Mouse (Mus musculus): ENCODE results near the gene Efhc1.
A peak's percentile ranks its signal among the peaks of the same experiment; 100 is the strongest.
"Not testable (repeated sequence)": the region's sequence is repeated elsewhere in the genome, so short reads cannot be mapped to it uniquely, and the experiment has no call there.

Gene Efhc1

GRCm38 (mm10) chr1:20951300-20951763, at the start of gene Efhc1:
TSS of gene Efhc1 (plus strand) at chr1:20951626.
- peak; percentile 91 to 94 for DNase-seq (ENCODE audit: low spot score in 2 of 2)

- DNase-seq (ENCODE audit: low spot score in 2 of 2) = peak; percentile 53 to 59
Measured at GRCm38 (mm10) chr1:20905501-20906127, 45.8 kb upstream of the Efhc1 start.

GRCm38 (mm10) chr1:20906128-20906515, 45.3 kb upstream of the Efhc1 start:
- peak; percentile 81 to 89 for DNase-seq (ENCODE audit: low spot score in 2 of 2)

GRCm38 (mm10) chr1:20908541-20908940, 42.9 kb upstream of the Efhc1 start:
- DNase-seq (ENCODE audit: low spot score in 2 of 2) = no peak

GRCm38 (mm10) chr1:20912115-20912514, 39.3 kb upstream of the Efhc1 start:
- no peak for DNase-seq (ENCODE audit: low spot score in 2 of 2)

- DNase-seq (ENCODE audit: low spot score in 2 of 2) = no peak
Measured at GRCm38 (mm10) chr1:20912527-20913171, 38.8 kb upstream of the Efhc1 start.

- no peak for DNase-seq (ENCODE audit: low spot score in 2 of 2)
Measured at GRCm38 (mm10) chr1:20914769-20915168, 36.7 kb upstream of the Efhc1 start.

- DNase-seq (ENCODE audit: low spot score in 2 of 2) = no peak
Measured at GRCm38 (mm10) chr1:20915608-20916007, 35.8 kb upstream of the Efhc1 start.

GRCm38 (mm10) chr1:20917496-20918050, 33.9 kb upstream of the Efhc1 start:
- DNase-seq (ENCODE audit: low spot score in 2 of 2) = no peak

- DNase-seq (ENCODE audit: low spot score in 2 of 2) = no peak
Measured at GRCm38 (mm10) chr1:20919728-20920127, 31.7 kb upstream of the Efhc1 start.

- no peak for DNase-seq (ENCODE audit: low spot score in 2 of 2)
Measured at GRCm38 (mm10) chr1:20921081-20921528, 30.3 kb upstream of the Efhc1 start.

GRCm38 (mm10) chr1:20922612-20923399, 28.6 kb upstream of the Efhc1 start:
- DNase-seq (ENCODE audit: low spot score in 2 of 2) = no peak

- DNase-seq (ENCODE audit: low spot score in 2 of 2) = not testable (repeated sequence)
Measured at GRCm38 (mm10) chr1:20925324-20925723, 26.1 kb upstream of the Efhc1 start.

- DNase-seq (ENCODE audit: low spot score in 2 of 2) = no peak
Measured at GRCm38 (mm10) chr1:20925926-20926325, 25.5 kb upstream of the Efhc1 start.

- no peak for DNase-seq (ENCODE audit: low spot score in 2 of 2)
Measured at GRCm38 (mm10) chr1:20926376-20926775, 25.1 kb upstream of the Efhc1 start.

GRCm38 (mm10) chr1:20928487-20928886, 22.9 kb upstream of the Efhc1 start:
- DNase-seq (ENCODE audit: low spot score in 2 of 2) = no peak

GRCm38 (mm10) chr1:20933457-20933856, 18.0 kb upstream of the Efhc1 start:
- peak; percentile 49 to 61 for DNase-seq (ENCODE audit: low spot score in 2 of 2)

GRCm38 (mm10) chr1:20935106-20935505, 16.3 kb upstream of the Efhc1 start:
- DNase-seq (ENCODE audit: low spot score in 2 of 2) = no peak

- no peak for DNase-seq (ENCODE audit: low spot score in 2 of 2)
Measured at GRCm38 (mm10) chr1:20939046-20939445, 12.4 kb upstream of the Efhc1 start.

- no peak for DNase-seq (ENCODE audit: low spot score in 2 of 2)
Measured at GRCm38 (mm10) chr1:20940151-20940550, 11.3 kb upstream of the Efhc1 start.

GRCm38 (mm10) chr1:20941322-20941721, 10.1 kb upstream of the Efhc1 start:
- DNase-seq (ENCODE audit: low spot score in 2 of 2) = no peak

GRCm38 (mm10) chr1:20941857-20942256, 9.6 kb upstream of the Efhc1 start:
- DNase-seq (ENCODE audit: low spot score in 2 of 2) = no peak
